Mouse (Mus musculus): ENCODE results near the gene Camkmt. TPM values are rescaled to one million over a fixed set of nuclear protein-coding genes. Genes with fewer than 3 reads are reported as not detected.

Gene Camkmt
- polyA plus RNA-seq, 1 experiment: 3.6 TPM

GRCm38 (mm10) chr17:85352731-85353130, 262.4 kb downstream of the Camkmt start:
- no peaks in the 10 kb centered on the region for H3K4me1 ChIP-seq (ENCODE audit: control insufficient read depth, insufficient read depth, low read length)
- TF ChIP-seq POLR2A (IDR thresholded peaks at IDR 0.05; ENCODE audit: low read depth, low read length) (no peak), CTCF (conservative IDR thresholded peaks at IDR 0.05; ENCODE audit: insufficient read depth, insufficient read length, low read depth, low read length) (0 out of 2 replicates have a peak, but pooled peaks have one; percentile 28)
- H3K27ac ChIP-seq (ENCODE audit: insufficient read depth, low read depth, low read length): no peak overlapping the region
- DNase-seq: no peak
- H3K4me3 ChIP-seq (ENCODE audit: insufficient read depth, low read depth, low read length): no peak overlapping the region
- H3K27me3 ChIP-seq (replicated peaks; ENCODE audit: control insufficient read depth, insufficient read depth, low read length): no peaks in the 10 kb centered on the region
- 87% methylated on average over 7 of the region's 7 CpGs for WGBS
- no peaks in the 10 kb centered on the region for H3K36me3 ChIP-seq (ENCODE audit: control insufficient read depth, insufficient read depth, low read length)

GRCm38 (mm10) chr17:85353191-85353590, 262.8 kb downstream of the Camkmt start:
- H3K27me3 ChIP-seq (replicated peaks; ENCODE audit: control insufficient read depth, insufficient read depth, low read length): no peaks in the 10 kb centered on the region
- WGBS: 80% methylated on average over 6 of the region's 6 CpGs
- no peak overlapping the region for H3K27ac ChIP-seq (ENCODE audit: insufficient read depth, low read depth, low read length)
- no peak overlapping the region for H3K4me3 ChIP-seq (ENCODE audit: insufficient read depth, low read depth, low read length)
- no peak for DNase-seq
- H3K4me1 ChIP-seq (ENCODE audit: control insufficient read depth, insufficient read depth, low read length): no peaks in the 10 kb centered on the region
- H3K36me3 ChIP-seq (ENCODE audit: control insufficient read depth, insufficient read depth, low read length): no peaks in the 10 kb centered on the region
- no peak for TF ChIP-seq POLR2A (IDR thresholded peaks at IDR 0.05; ENCODE audit: low read depth, low read length)
- no peak for TF ChIP-seq CTCF (conservative IDR thresholded peaks at IDR 0.05; ENCODE audit: insufficient read depth, insufficient read length, low read depth, low read length)

GRCm38 (mm10) chr17:85353636-85354035, 263.3 kb downstream of the Camkmt start:
- H3K4me3 ChIP-seq (ENCODE audit: insufficient read depth, low read depth, low read length): no peak overlapping the region
- TF ChIP-seq CTCF (conservative IDR thresholded peaks at IDR 0.05; ENCODE audit: insufficient read depth, insufficient read length, low read depth, low read length) (no peak), POLR2A (IDR thresholded peaks at IDR 0.05; ENCODE audit: low read depth, low read length) (no peak)
- no peak overlapping the region for H3K27ac ChIP-seq (ENCODE audit: insufficient read depth, low read depth, low read length)
- WGBS: 83% methylated on average over 10 of the region's 10 CpGs
- no peaks in the 10 kb centered on the region for H3K4me1 ChIP-seq (ENCODE audit: control insufficient read depth, insufficient read depth, low read length)
- H3K36me3 ChIP-seq (ENCODE audit: control insufficient read depth, insufficient read depth, low read length): no peaks in the 10 kb centered on the region
- DNase-seq: no peak
- H3K27me3 ChIP-seq (replicated peaks; ENCODE audit: control insufficient read depth, insufficient read depth, low read length): no peaks in the 10 kb centered on the region

- TF ChIP-seq POLR2A (IDR thresholded peaks at IDR 0.05; ENCODE audit: low read depth, low read length) (no peak), CTCF (conservative IDR thresholded peaks at IDR 0.05; ENCODE audit: insufficient read depth, insufficient read length, low read depth, low read length) (no peak)
- no peak overlapping the region for H3K4me3 ChIP-seq (ENCODE audit: insufficient read depth, low read depth, low read length)
- DNase-seq: peak; percentile 81
- no peaks in the 10 kb centered on the region for H3K27me3 ChIP-seq (replicated peaks; ENCODE audit: control insufficient read depth, insufficient read depth, low read length)
- H3K27ac ChIP-seq (ENCODE audit: insufficient read depth, low read depth, low read length): no peak overlapping the region
- no peaks in the 10 kb centered on the region for H3K36me3 ChIP-seq (ENCODE audit: control insufficient read depth, insufficient read depth, low read length)
- WGBS: 76% methylated on average over 9 of the region's 9 CpGs
- H3K4me1 ChIP-seq (ENCODE audit: control insufficient read depth, insufficient read depth, low read length): no peaks in the 10 kb centered on the region
These were observed 265.0 kb downstream of the Camkmt start for GRCm38 (mm10) chr17:85355356-85355755.

GRCm38 (mm10) chr17:85361006-85361405, 270.7 kb downstream of the Camkmt start:
- no peaks in the 10 kb centered on the region for H3K4me1 ChIP-seq (ENCODE audit: control insufficient read depth, insufficient read depth, low read length)
- WGBS: 46% methylated on average over 7 of the region's 7 CpGs
- no peak for TF ChIP-seq CTCF (conservative IDR thresholded peaks at IDR 0.05; ENCODE audit: insufficient read depth, insufficient read length, low read depth, low read length)
- TF ChIP-seq POLR2A (IDR thresholded peaks at IDR 0.05; ENCODE audit: low read depth, low read length): no peak

GRCm38 (mm10) chr17:85367319-85367718, 277.0 kb downstream of the Camkmt start:
- H3K4me3 ChIP-seq (ENCODE audit: insufficient read depth, low read depth, low read length): no peak overlapping the region
- no peaks in the 10 kb centered on the region for H3K27me3 ChIP-seq (replicated peaks; ENCODE audit: control insufficient read depth, insufficient read depth, low read length)
- H3K36me3 ChIP-seq (ENCODE audit: control insufficient read depth, insufficient read depth, low read length): no peaks in the 10 kb centered on the region
- H3K27ac ChIP-seq (ENCODE audit: insufficient read depth, low read depth, low read length): no peak overlapping the region
- H3K4me1 ChIP-seq (ENCODE audit: control insufficient read depth, insufficient read depth, low read length): no peaks in the 10 kb centered on the region
- 93% methylated on average over 5 of the region's 5 CpGs for WGBS
- DNase-seq: no peak
- TF ChIP-seq CTCF (conservative IDR thresholded peaks at IDR 0.05; ENCODE audit: insufficient read depth, insufficient read length, low read depth, low read length): no peak
- TF ChIP-seq POLR2A (IDR thresholded peaks at IDR 0.05; ENCODE audit: low read depth, low read length): no peak

More at GRCm38 (mm10) chr17:85361006-85361405, 270.7 kb downstream of the Camkmt start:
- no peaks in the 10 kb centered on the region for H3K27me3 ChIP-seq (replicated peaks; ENCODE audit: control insufficient read depth, insufficient read depth, low read length)
- peak; percentile 65 for DNase-seq
- no peak overlapping the region for H3K4me3 ChIP-seq (ENCODE audit: insufficient read depth, low read depth, low read length)
- H3K36me3 ChIP-seq (ENCODE audit: control insufficient read depth, insufficient read depth, low read length): no peaks in the 10 kb centered on the region
- H3K27ac ChIP-seq (ENCODE audit: insufficient read depth, low read depth, low read length): no peak overlapping the region

- Histone ChIP-seq H3K27me3 (replicated peaks; ENCODE audit: control insufficient read depth, insufficient read depth, low read length) (no peaks in the 10 kb centered on the region), H3K36me3 (ENCODE audit: control insufficient read depth, insufficient read depth, low read length) (no peaks in the 10 kb centered on the region), H3K27ac (ENCODE audit: insufficient read depth, low read depth, low read length) (no peak overlapping the region), H3K4me1 (ENCODE audit: control insufficient read depth, insufficient read depth, low read length) (no peaks in the 10 kb centered on the region), H3K4me3 (ENCODE audit: insufficient read depth, low read depth, low read length) (no peak overlapping the region)
- TF ChIP-seq POLR2A (IDR thresholded peaks at IDR 0.05; ENCODE audit: low read depth, low read length) (no peak), CTCF (conservative IDR thresholded peaks at IDR 0.05; ENCODE audit: insufficient read depth, insufficient read length, low read depth, low read length) (no peak)
- WGBS: 73% methylated on average over 8 of the region's 8 CpGs
- no peak for DNase-seq
These were observed 278.4 kb downstream of the Camkmt start for GRCm38 (mm10) chr17:85368776-85369175.
